Mouse (Mus musculus): ENCODE measurements around the gene Kcnip2.

Gene Kcnip2

GRCm38 (mm10) chr19:45781676-45782075 lies 34.2 kb downstream of the Kcnip2 start:
- no peak for DNase-seq (ENCODE audit: low spot score in 2 of 2)

GRCm38 (mm10) chr19:45780350-45780915 lies 35.4 kb downstream of the Kcnip2 start:
- no peak for DNase-seq (ENCODE audit: low spot score in 2 of 2)

GRCm38 (mm10) chr19:45775486-45775885 lies 40.4 kb downstream of the Kcnip2 start:
- no peak for DNase-seq (ENCODE audit: low spot score in 2 of 2)

- no peak for DNase-seq (ENCODE audit: low spot score in 2 of 2)
These were observed 44.4 kb downstream of the Kcnip2 start for GRCm38 (mm10) chr19:45771501-45771900.

GRCm38 (mm10) chr19:45760810-45761209 lies 55.1 kb downstream of the Kcnip2 start:
- no peak for DNase-seq (ENCODE audit: low spot score in 2 of 2)

GRCm38 (mm10) chr19:45758671-45759070 lies 57.2 kb downstream of the Kcnip2 start:
- no peak for DNase-seq (ENCODE audit: low spot score in 2 of 2)

GRCm38 (mm10) chr19:45753551-45753950 lies 62.3 kb downstream of the Kcnip2 start:
- no peak for DNase-seq (ENCODE audit: low spot score in 2 of 2)

- DNase-seq (ENCODE audit: low spot score in 2 of 2), result no peak
These were observed 64.0 kb downstream of the Kcnip2 start for GRCm38 (mm10) chr19:45751881-45752280.

GRCm38 (mm10) chr19:45749243-45750043 lies 66.4 kb downstream of the Kcnip2 start, which contains the start of gene Npm3:
Npm3 (minus strand) TSS chr19:45749591.
- peak; percentile 60 to 77 for DNase-seq (ENCODE audit: low spot score in 2 of 2)

GRCm38 (mm10) chr19:45748691-45749242 lies 67.1 kb downstream of the Kcnip2 start:
- DNase-seq (ENCODE audit: low spot score in 2 of 2), result peak in 1 of 2 experiments; percentile 23

GRCm38 (mm10) chr19:45748206-45748605 lies 67.7 kb downstream of the Kcnip2 start:
- no peak for DNase-seq (ENCODE audit: low spot score in 2 of 2)

GRCm38 (mm10) chr19:45747028-45747867 lies 68.6 kb downstream of the Kcnip2 start:
- DNase-seq (ENCODE audit: low spot score in 2 of 2), result peak; percentile 78 to 87

GRCm38 (mm10) chr19:45746153-45747020 lies 69.5 kb downstream of the Kcnip2 start:
- DNase-seq (ENCODE audit: low spot score in 2 of 2), result peak; percentile 37 to 69

- DNase-seq (ENCODE audit: low spot score in 2 of 2), result no peak
These were observed 70.3 kb downstream of the Kcnip2 start for GRCm38 (mm10) chr19:45745344-45746152.

- DNase-seq (ENCODE audit: low spot score in 2 of 2), result no peak
These were observed 72.2 kb downstream of the Kcnip2 start for GRCm38 (mm10) chr19:45743619-45744018.

- DNase-seq (ENCODE audit: low spot score in 2 of 2), result no peak
These were observed 72.8 kb downstream of the Kcnip2 start for GRCm38 (mm10) chr19:45742984-45743575.

- DNase-seq (ENCODE audit: low spot score in 2 of 2), result no peak
These were observed 73.5 kb downstream of the Kcnip2 start, which contains the start of gene Fgf8 for GRCm38 (mm10) chr19:45742218-45742983. Fgf8 (minus strand) TSS chr19:45742915.

All from frontal cortex, postnatal 14 days (tissue).